Mouse (Mus musculus): ENCODE data around the gene Lpin2. TPM values are rescaled to one million over a fixed set of nuclear protein-coding genes. Genes with fewer than 3 reads are reported as not detected.

Lpin2 gene
- polyA plus RNA-seq, 1 experiment from 2014 or later, result 45.6 TPM

- no peak overlapping the region for H3K4me3 ChIP-seq (replicated peaks; ENCODE audit: low read depth, low read length)
- no peak overlapping the region for H3K4me2 ChIP-seq (ENCODE audit: low read length)
- DNase-seq (ENCODE audit: low spot score) (no peak), ATAC-seq (replicated peaks; ENCODE audit: low FRiP score, low read depth) (no peak)
- no peaks in the 10 kb centered on the region for H3K36me3 ChIP-seq (ENCODE audit: insufficient read depth, low read length)
- peaks cover 22% of the 10 kb centered on the region for H3K4me1 ChIP-seq (replicated peaks; ENCODE audit: insufficient read depth, low read length)
- TF ChIP-seq CTCF (IDR thresholded peaks at IDR 0.05; ENCODE audit: low read depth), result no peak
- H3K27me3 ChIP-seq (ENCODE audit: insufficient read depth, low read length), result no peaks in the 10 kb centered on the region
- 22% methylated on average over 1 of the region's 1 CpGs for WGBS
- no peak overlapping the region for H3K9ac ChIP-seq (ENCODE audit: low read depth, low read length)
- no peaks in the 10 kb centered on the region for H3K9me3 ChIP-seq (replicated peaks; ENCODE audit: low read length)
- H3K27ac ChIP-seq, result no peak overlapping the region
Measured at GRCm38 (mm10) chr17:71155271-71155670, 27.1 kb upstream of the Lpin2 start.

- H3K9me3 ChIP-seq (replicated peaks; ENCODE audit: low read length), result no peaks in the 10 kb centered on the region
- 21% methylated on average over 4 of the region's 4 CpGs for WGBS
- ATAC-seq (replicated peaks; ENCODE audit: low FRiP score, low read depth), result peak; percentile 89
- peak overlapping the region; percentile 84 for H3K27ac ChIP-seq
- no peaks in the 10 kb centered on the region for H3K27me3 ChIP-seq (ENCODE audit: insufficient read depth, low read length)
- H3K4me3 ChIP-seq (replicated peaks; ENCODE audit: low read depth, low read length), result no peak overlapping the region
- H3K4me2 ChIP-seq (ENCODE audit: low read length), result no peak overlapping the region
- peak; percentile 60 for DNase-seq (ENCODE audit: low spot score)
- peaks cover 16% of the 10 kb centered on the region; the same call in 1 of the 2 replicates for H3K4me1 ChIP-seq (replicated peaks; ENCODE audit: insufficient read depth, low read length)
- no peak for TF ChIP-seq CTCF (IDR thresholded peaks at IDR 0.05; ENCODE audit: low read depth)
- no peaks in the 10 kb centered on the region for H3K36me3 ChIP-seq (ENCODE audit: insufficient read depth, low read length)
- no peak overlapping the region for H3K9ac ChIP-seq (ENCODE audit: low read depth, low read length)
Measured at GRCm38 (mm10) chr17:71159152-71159567, 23.2 kb upstream of the Lpin2 start.

DNA sequence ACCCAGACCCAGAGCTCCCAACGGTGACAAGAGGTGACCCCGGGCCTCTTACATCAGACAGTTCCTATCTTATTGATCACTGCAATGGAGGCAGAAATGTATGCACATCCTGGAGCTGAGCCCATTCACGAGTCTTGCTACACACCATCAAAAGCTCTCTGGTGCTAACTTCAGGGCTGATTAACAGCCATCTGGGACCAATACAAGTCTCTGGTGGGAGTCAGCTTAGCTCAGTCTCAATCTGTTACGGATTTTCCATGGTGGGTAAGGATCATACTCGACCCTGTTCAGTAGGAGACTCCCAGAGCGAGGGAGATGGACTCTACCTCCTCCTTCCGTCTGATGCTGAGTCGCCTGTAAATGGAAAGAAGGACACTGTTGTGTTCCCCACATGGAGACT is 22.6 kb upstream of the Lpin2 start:
- WGBS, result 69% methylated on average over 8 of the region's 8 CpGs

DNA sequence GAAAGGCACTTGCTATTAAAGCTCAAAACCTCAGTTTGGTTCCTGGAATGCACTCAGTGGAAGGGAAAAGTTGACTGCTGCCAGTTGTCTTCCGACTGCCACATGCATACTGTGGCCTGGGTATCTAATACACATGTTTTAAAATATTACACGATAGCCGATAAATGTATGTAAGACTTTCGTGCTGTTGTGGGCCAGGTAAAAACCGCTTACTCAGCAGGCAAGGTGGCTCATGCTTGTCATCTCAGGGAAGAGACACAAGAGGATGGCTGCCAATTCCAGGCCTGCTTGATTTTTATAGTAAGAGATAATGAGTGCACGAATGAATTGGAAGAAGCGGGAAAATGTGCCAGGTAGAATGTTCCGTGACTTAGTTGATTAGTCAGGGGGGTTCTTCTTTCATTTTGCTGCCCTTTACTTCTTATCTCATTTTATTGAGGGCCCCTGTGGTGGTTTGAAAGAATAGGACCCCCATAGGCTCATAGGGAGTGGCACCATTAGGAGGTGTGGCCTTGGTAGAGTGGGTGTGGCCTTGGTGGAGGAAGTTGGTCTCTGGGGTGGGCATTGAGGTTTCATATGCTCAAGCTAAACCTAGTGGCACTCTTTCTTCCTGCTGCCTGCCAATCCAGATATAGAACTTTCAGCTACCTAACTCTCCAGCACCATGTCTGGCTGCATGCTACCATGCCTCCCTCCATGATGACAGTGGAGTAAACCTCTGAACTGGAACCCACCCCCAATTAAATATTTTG is 21.9 kb upstream of the Lpin2 start:
- ATAC-seq (replicated peaks; ENCODE audit: low FRiP score, low read depth) (no peak), DNase-seq (ENCODE audit: low spot score) (no peak)
- Histone ChIP-seq H3K4me3 (replicated peaks; ENCODE audit: low read depth, low read length) (no peak overlapping the region), H3K36me3 (ENCODE audit: insufficient read depth, low read length) (no peaks in the 10 kb centered on the region), H3K4me1 (replicated peaks; ENCODE audit: insufficient read depth, low read length) (peaks cover 11% of the 10 kb centered on the region; the same call in 1 of the 2 replicates), H3K4me2 (ENCODE audit: low read length) (no peak overlapping the region), H3K27ac (peak overlapping the region; percentile 84; the same call in 1 of the 2 replicates), H3K27me3 (ENCODE audit: insufficient read depth, low read length) (no peaks in the 10 kb centered on the region), H3K9me3 (replicated peaks; ENCODE audit: low read length) (no peaks in the 10 kb centered on the region), H3K9ac (ENCODE audit: low read depth, low read length) (no peak overlapping the region)
- 94% methylated on average over 8 of the region's 8 CpGs for WGBS
- TF ChIP-seq CTCF (IDR thresholded peaks at IDR 0.05; ENCODE audit: low read depth), result no peak

More for the DNA sequence above, 22.6 kb upstream of the Lpin2 start:
- H3K27ac ChIP-seq, result peak overlapping the region; percentile 84
- H3K4me1 ChIP-seq (replicated peaks; ENCODE audit: insufficient read depth, low read length), result peaks cover 16% of the 10 kb centered on the region; the same call in 1 of the 2 replicates
- no peak for DNase-seq (ENCODE audit: low spot score)
- no peak for ATAC-seq (replicated peaks; ENCODE audit: low FRiP score, low read depth)
- H3K27me3 ChIP-seq (ENCODE audit: insufficient read depth, low read length), result no peaks in the 10 kb centered on the region
- no peak overlapping the region for H3K4me2 ChIP-seq (ENCODE audit: low read length)
- no peak for TF ChIP-seq CTCF (IDR thresholded peaks at IDR 0.05; ENCODE audit: low read depth)
- no peak overlapping the region for H3K4me3 ChIP-seq (replicated peaks; ENCODE audit: low read depth, low read length)
- no peaks in the 10 kb centered on the region for H3K36me3 ChIP-seq (ENCODE audit: insufficient read depth, low read length)
- no peaks in the 10 kb centered on the region for H3K9me3 ChIP-seq (replicated peaks; ENCODE audit: low read length)
- no peak overlapping the region for H3K9ac ChIP-seq (ENCODE audit: low read depth, low read length)

DNA sequence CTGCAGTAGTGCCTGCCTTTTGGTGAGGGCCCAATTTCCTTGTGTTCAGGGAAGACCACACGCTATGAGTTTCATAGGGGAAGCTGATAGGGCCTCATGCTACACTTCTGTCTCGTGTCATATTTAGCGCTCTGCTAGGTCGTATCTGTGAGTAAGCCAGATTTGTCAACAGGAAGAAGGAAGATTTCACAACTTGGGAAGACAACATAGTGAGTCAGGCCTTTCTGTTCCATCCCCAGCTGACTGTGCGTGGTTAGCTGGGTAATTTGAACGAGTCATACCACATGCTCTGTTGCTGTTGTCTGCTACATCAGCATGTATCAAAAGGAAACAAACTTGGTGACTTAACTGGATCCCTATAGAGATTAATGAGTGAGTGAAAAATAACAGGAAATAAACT is 17.4 kb upstream of the Lpin2 start:
- Histone ChIP-seq H3K36me3 (ENCODE audit: insufficient read depth, low read length) (no peaks in the 10 kb centered on the region), H3K9me3 (replicated peaks; ENCODE audit: low read length) (no peaks in the 10 kb centered on the region), H3K27ac (peak overlapping the region; percentile 36; the same call in 1 of the 2 replicates), H3K27me3 (ENCODE audit: insufficient read depth, low read length) (no peaks in the 10 kb centered on the region), H3K9ac (ENCODE audit: low read depth, low read length) (no peak overlapping the region), H3K4me1 (replicated peaks; ENCODE audit: insufficient read depth, low read length) (peaks cover 3% of the 10 kb centered on the region; the same call in 1 of the 2 replicates), H3K4me2 (ENCODE audit: low read length) (no peak overlapping the region), H3K4me3 (replicated peaks; ENCODE audit: low read depth, low read length) (no peak overlapping the region)
- no peak for TF ChIP-seq CTCF (IDR thresholded peaks at IDR 0.05; ENCODE audit: low read depth)
- DNase-seq (ENCODE audit: low spot score) (peak; percentile 69), ATAC-seq (replicated peaks; ENCODE audit: low FRiP score, low read depth) (no peak; the same call in 1 of the 2 replicates)
- WGBS, result 54% methylated on average over 6 of the region's 6 CpGs

DNA sequence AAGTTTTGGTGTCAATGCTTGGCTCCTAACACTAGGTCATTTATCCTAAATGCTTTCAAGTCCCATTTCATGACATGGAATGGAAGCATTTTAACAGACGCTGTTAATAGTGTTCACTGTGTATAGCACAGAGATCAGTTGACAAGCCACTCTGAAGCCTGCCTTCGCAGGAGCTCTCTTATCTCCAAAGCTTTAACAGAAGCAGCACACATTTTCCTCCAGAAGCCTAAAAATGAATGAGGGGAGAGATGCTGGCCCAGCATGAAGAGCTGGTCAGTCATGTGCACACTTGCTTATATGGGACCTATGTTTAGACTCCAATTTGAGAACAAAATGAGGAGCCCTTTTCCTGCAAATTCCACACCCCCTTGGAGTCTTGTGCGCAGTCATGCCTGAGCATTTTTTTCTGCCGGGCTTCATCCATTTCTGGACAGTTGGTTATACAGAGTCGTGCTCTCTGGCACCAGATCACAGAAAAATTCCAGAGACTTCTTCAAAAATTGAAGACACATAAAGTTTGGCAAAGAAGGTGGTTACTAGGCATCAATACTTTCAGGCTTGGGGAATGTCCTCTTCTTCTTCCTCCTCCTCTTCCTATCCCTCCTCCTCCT is 14.1 kb upstream of the Lpin2 start:
- Histone ChIP-seq H3K9ac (ENCODE audit: low read depth, low read length) (no peak overlapping the region), H3K4me3 (replicated peaks; ENCODE audit: low read depth, low read length) (no peak overlapping the region), H3K27me3 (ENCODE audit: insufficient read depth, low read length) (no peaks in the 10 kb centered on the region), H3K9me3 (replicated peaks; ENCODE audit: low read length) (no peaks in the 10 kb centered on the region), H3K4me1 (replicated peaks; ENCODE audit: insufficient read depth, low read length) (no peaks in the 10 kb centered on the region), H3K36me3 (ENCODE audit: insufficient read depth, low read length) (no peaks in the 10 kb centered on the region), H3K4me2 (ENCODE audit: low read length) (no peak overlapping the region), H3K27ac (no peak overlapping the region)
- no peak for TF ChIP-seq CTCF (IDR thresholded peaks at IDR 0.05; ENCODE audit: low read depth)
- no peak for ATAC-seq (replicated peaks; ENCODE audit: low FRiP score, low read depth)
- WGBS, result 70% methylated on average over 5 of the region's 5 CpGs
- no peak for DNase-seq (ENCODE audit: low spot score)
